Mouse (Mus musculus) heart, adult 2 months (tissue): ENCODE results near the gene Ndufs3.

Experiments
- CTCF ChIP-seq: fragments of 200-600 bp; IDR thresholded peaks from 2 replicates; pipeline ENCODE4 v1.8.1; 2022; ENCODE audit warnings: antibody characterized with exemption, mild to moderate bottlenecking, moderate library complexity
- POLR2A ChIP-seq: fragments of 200-500 bp; IDR thresholded peaks from 2 replicates; pipeline ENCODE4 v1.6.1; 2011; ENCODE audit warnings: mild to moderate bottlenecking, low read depth, low read length, control low read depth; ENCODE audit not compliant: insufficient read depth

GRCm38 (mm10) chr2:90904856-90905224 is 213 bp upstream of the Ndufs3 start:
- TF ChIP-seq CTCF (no peak), POLR2A (no peak)
